Mouse (Mus musculus) liver, embryonic 16.5 days (tissue): Measurements from ENCODE around the gene Erbb4. TPM values are rescaled to one million over a fixed set of nuclear protein-coding genes. Genes with fewer than 3 reads are reported as not detected.
"Not testable (repeated sequence)": the region's sequence is repeated elsewhere in the genome, so short reads cannot be mapped to it uniquely, and the experiment has no call there.

Experiments
- ATAC-seq: fragments of 200-750 bp; cut with Nextera tagmentation; 2 replicates; pipeline ENCODE4 v1.8.0; 2017; ENCODE audit warnings: low read depth, mild to moderate bottlenecking, moderate number of reproducible peaks, moderate library complexity
- H3K27ac ChIP-seq: fragments of 300-500 bp; sonication (generic); 2 replicates; pipeline ENCODE4 v1.5.1; 2014; ENCODE audit warnings: mild to moderate bottlenecking, low read length
- H3K27me3 ChIP-seq: fragments of 300-500 bp; sonication (generic); 2 replicates; pipeline ENCODE4 v1.6.1; 2014; ENCODE audit warnings: low read depth, low read length, mixed read lengths; ENCODE audit not compliant: control insufficient read depth, insufficient read depth
- H3K36me3 ChIP-seq: fragments of 300-500 bp; sonication (generic); 2 replicates; pipeline ENCODE4 v1.6.1; 2014; ENCODE audit warnings: mild to moderate bottlenecking; ENCODE audit not compliant: control insufficient read depth, insufficient read depth
- H3K4me1 ChIP-seq: fragments of 300-500 bp; sonication (generic); 2 replicates; pipeline ENCODE4 v1.6.1; 2014; ENCODE audit warnings: low read depth, low read length, mixed read lengths; ENCODE audit not compliant: control insufficient read depth
- H3K4me2 ChIP-seq: fragments of 300-500 bp; sonication (generic); 2 replicates; pipeline ENCODE4 v1.6.1; 2014; ENCODE audit warnings: low read depth, low read length, mixed read lengths
- H3K4me3 ChIP-seq: fragments of 300-500 bp; sonication (generic); 2 replicates; pipeline ENCODE4 v1.5.1; 2014; ENCODE audit warnings: low read depth, mild to moderate bottlenecking, low read length
- H3K9ac ChIP-seq: fragments of 300-500 bp; sonication (generic); 2 replicates; pipeline ENCODE4 v1.6.1; 2014; ENCODE audit warnings: low read depth, low read length
- H3K9me3 ChIP-seq: fragments of 300-500 bp; sonication (generic); replicated peaks from 2 replicates; pipeline ENCODE4 v1.6.1; 2016; ENCODE audit warnings: low read length; ENCODE audit not compliant: control insufficient read depth
- WGBS: fragments of 180-500 bp; shearing (Covaris S2); extraction: QIAGEN DNeasy Blood & Tissue Kit; methylation state at CpG from one replicate; pipeline ENCODE4 v1.1.7; 2014; ENCODE audit not compliant: insufficient replicate concordance; 5-methylcytosine and 5-hydroxymethylcytosine counted together
- polyA plus RNA-seq: library from polyadenylated mRNA; unstranded; fragments of >200 nt; fragmentation: Nextera tagmentation; extraction: Ambion mirVana; gene quantifications from 2 replicates; pipeline ENCODE4 v1.2.1, GENCODE M21; 2015

Erbb4 gene
- polyA plus RNA-seq, 1 experiment from 2014 or later, result not detected

DNA sequence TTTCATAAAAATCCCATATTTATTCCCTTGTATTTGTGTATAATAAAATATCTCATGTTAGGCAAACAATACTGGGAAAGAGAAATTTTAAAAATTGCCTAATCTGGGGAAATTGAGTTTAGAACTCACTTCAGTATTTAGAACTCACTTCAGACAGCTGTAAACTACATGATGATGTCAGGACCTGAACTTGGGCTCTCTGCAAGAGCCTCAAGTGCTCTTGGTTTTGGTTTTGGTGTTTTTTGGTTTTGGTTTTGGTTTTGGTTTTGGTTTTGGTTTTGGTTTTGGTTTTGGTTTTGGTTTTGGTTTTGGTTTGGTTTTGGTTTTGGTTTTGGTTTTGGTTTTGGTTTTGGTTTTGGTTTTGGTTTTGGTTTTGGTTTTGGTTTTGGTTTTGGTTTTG lies 341.8 kb downstream of the Erbb4 start:
- ATAC-seq, H3K4me2 ChIP-seq: not testable (repeated sequence)

DNA sequence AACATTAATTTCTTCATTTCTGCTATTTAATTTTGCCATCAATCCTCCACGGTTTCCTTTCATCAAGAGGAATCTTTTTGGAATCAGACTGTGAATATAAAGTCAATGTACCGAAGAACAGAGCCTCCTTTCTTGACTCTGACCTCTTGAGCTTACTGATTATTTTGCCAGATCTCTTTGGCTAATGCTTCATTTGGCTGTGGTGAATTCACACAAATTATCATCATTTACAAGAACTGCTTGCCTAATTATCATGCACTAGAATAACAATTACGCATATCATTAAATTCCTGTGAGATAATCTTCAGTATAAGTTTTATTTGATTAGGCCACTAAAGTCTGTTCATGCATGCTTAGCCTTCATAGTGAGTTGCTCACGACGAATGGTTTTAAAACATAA lies 345.4 kb downstream of the Erbb4 start:
- Histone ChIP-seq H3K9ac (no peak overlapping the region), H3K36me3 (no peaks in the 10 kb centered on the region), H3K4me3 (no peak overlapping the region), H3K4me1 (no peaks in the 10 kb centered on the region), H3K27ac (no peak overlapping the region), H3K4me2 (no peak overlapping the region), H3K27me3 (no peaks in the 10 kb centered on the region), H3K9me3 (no peaks in the 10 kb centered on the region)
- WGBS, result 66% methylated on average over 5 of the region's 5 CpGs
- no peak for ATAC-seq

More for the DNA sequence above, 341.8 kb downstream of the Erbb4 start:
- not testable (repeated sequence) for H3K27ac ChIP-seq, H3K4me1 ChIP-seq, H3K27me3 ChIP-seq, H3K9ac ChIP-seq, H3K36me3 ChIP-seq, H3K4me3 ChIP-seq, H3K9me3 ChIP-seq

DNA sequence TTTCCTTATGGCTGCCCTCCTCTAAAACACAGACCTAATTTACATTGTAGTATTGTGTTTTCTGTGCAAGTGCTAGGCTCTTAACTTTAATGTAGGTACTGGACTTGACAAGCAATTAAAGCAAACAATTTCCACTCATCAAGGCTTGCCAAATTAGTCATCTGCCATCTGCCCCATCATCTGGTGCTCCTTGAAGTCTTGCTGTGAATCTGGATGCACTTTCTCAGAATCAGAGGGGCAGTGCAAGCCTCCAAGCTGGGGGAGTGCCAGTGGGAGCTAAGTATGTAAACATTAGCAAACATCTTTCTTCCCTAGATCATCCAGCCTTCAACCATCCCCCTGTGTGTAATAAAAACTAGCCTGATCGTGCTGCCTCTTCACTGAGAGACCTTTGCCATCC lies 358.9 kb downstream of the Erbb4 start:
- H3K9me3 ChIP-seq, result no peaks in the 10 kb centered on the region
- ATAC-seq, result no peak
- no peak overlapping the region for H3K27ac ChIP-seq
- no peak overlapping the region for H3K4me2 ChIP-seq
- 32% methylated on average over 1 of the region's 1 CpGs for WGBS
- H3K4me3 ChIP-seq, result no peak overlapping the region
- no peaks in the 10 kb centered on the region for H3K27me3 ChIP-seq
- H3K9ac ChIP-seq, result no peak overlapping the region
- no peaks in the 10 kb centered on the region for H3K36me3 ChIP-seq
- H3K4me1 ChIP-seq, result no peaks in the 10 kb centered on the region

DNA sequence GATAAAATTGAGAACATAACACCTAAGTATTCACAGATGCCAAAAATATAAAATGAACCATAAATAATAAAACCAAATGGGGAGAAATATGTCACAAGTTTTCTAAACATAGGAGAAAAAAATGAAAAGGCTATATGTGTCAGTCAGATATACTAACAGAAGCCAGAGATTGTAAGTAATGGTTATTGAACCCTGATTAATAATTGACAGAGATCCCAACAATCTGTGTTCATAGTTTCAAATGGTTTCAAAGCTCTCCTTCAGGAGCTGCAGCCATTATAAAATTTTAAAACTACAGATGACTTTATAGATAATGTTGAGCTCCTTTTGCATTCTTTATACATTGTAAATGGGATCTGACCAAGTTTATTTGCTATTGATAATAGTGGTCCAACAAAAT lies 426.4 kb downstream of the Erbb4 start:
- no peak for ATAC-seq
- H3K4me1 ChIP-seq, result no peaks in the 10 kb centered on the region
- no peaks in the 10 kb centered on the region for H3K9me3 ChIP-seq
- H3K36me3 ChIP-seq, result no peaks in the 10 kb centered on the region
- H3K4me3 ChIP-seq, result no peak overlapping the region
- no peaks in the 10 kb centered on the region for H3K27me3 ChIP-seq
- no peak overlapping the region for H3K4me2 ChIP-seq
- no peak overlapping the region for H3K9ac ChIP-seq
- H3K27ac ChIP-seq, result no peak overlapping the region

DNA sequence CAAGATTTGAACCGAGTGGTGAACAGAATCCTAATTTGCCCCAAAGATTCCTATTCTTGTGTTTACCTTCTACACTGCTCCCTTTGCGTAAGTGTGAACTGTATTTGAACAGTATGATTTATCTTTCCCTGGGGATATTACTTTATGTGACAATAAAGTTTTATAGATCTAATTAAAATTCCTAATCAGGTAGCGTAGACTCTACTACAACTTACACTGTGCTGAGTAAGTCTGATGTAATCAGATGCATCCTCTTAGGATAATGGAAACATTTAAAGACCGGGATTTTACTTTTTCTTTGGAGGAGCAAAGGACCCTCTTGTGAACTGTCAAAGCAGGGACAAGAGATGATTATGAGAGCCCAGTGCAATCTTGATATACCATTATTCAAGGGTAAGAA lies 433.2 kb downstream of the Erbb4 start:
- WGBS, result 68% methylated on average over 4 of the region's 4 CpGs
- Histone ChIP-seq H3K9ac (no peak overlapping the region), H3K4me2 (no peak overlapping the region), H3K27ac (no peak overlapping the region), H3K27me3 (no peaks in the 10 kb centered on the region), H3K36me3 (no peaks in the 10 kb centered on the region), H3K4me1 (no peaks in the 10 kb centered on the region), H3K4me3 (no peak overlapping the region), H3K9me3 (no peaks in the 10 kb centered on the region)
- no peak for ATAC-seq

DNA sequence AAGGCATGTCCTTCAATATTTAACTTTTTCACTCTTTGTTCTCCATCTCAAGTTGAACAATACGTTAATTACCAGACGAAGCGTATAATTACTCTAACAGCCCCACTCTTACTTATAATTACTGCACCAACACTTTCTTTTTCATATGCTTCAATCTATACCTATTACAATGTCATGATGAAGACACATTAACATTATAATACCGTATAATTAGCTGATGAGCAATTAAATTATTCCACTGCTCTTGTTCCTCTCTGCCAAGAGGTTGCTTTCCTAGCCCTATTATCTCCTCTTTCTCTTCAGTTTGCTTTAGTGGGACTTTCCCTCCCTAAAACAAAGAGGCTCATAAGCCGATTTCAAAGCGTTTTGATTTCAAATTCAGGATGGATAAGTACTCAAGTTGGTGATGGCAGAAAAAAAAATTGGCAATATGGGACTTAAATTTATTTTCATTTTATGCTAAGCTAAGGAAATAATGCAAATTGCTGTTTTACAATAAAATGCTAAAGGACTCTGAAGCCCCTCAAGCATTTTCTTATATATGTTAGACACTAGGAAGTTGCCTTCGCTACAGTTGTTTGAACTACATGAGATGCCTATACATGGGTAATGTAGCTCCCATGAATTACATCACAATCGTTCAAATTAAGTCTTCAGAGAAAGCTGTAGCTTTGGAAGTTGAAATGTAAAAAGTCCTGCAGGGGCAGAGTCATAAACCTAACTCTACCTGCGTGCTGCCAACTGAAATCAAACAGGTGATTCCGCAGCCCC lies 440.8 kb downstream of the Erbb4 start:
- H3K9me3 ChIP-seq, result no peaks in the 10 kb centered on the region
- no peaks in the 10 kb centered on the region for H3K36me3 ChIP-seq
- H3K4me1 ChIP-seq, result no peaks in the 10 kb centered on the region
- no peak overlapping the region for H3K4me3 ChIP-seq
- H3K9ac ChIP-seq, result no peak overlapping the region
- H3K27me3 ChIP-seq, result no peaks in the 10 kb centered on the region
- H3K27ac ChIP-seq, result no peak overlapping the region
- H3K4me2 ChIP-seq, result no peak overlapping the region
- 63% methylated on average over 10 of the region's 10 CpGs for WGBS
- ATAC-seq, result no peak

DNA sequence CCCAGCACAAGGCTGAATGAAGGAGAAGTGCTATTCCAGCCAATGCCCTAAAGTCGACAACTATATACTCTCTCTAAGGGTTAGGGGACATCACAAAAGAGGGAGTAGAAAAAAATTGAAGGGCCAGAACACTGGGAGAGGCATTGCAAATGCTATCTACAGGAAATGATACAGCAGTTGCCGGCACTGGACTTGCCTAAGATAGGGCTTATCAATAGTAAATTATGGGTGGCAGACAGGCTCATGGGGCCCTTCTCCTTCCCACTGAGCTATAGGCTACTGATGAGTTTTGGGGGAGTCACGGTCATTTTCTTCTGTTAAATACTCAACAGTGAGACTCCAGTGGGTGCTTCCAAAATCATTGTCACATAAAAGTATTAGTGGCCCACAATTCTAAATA lies 517.4 kb downstream of the Erbb4 start:
- no peak overlapping the region for H3K9ac ChIP-seq
- no peak overlapping the region for H3K27ac ChIP-seq
- H3K4me1 ChIP-seq, result no peaks in the 10 kb centered on the region
- peak; percentile 67 for ATAC-seq
- no peaks in the 10 kb centered on the region for H3K27me3 ChIP-seq
- H3K4me2 ChIP-seq, result no peak overlapping the region
- H3K9me3 ChIP-seq, result no peaks in the 10 kb centered on the region
- H3K4me3 ChIP-seq, result no peak overlapping the region
- H3K36me3 ChIP-seq, result no peaks in the 10 kb centered on the region
- 36% methylated on average over 3 of the region's 3 CpGs for WGBS

DNA sequence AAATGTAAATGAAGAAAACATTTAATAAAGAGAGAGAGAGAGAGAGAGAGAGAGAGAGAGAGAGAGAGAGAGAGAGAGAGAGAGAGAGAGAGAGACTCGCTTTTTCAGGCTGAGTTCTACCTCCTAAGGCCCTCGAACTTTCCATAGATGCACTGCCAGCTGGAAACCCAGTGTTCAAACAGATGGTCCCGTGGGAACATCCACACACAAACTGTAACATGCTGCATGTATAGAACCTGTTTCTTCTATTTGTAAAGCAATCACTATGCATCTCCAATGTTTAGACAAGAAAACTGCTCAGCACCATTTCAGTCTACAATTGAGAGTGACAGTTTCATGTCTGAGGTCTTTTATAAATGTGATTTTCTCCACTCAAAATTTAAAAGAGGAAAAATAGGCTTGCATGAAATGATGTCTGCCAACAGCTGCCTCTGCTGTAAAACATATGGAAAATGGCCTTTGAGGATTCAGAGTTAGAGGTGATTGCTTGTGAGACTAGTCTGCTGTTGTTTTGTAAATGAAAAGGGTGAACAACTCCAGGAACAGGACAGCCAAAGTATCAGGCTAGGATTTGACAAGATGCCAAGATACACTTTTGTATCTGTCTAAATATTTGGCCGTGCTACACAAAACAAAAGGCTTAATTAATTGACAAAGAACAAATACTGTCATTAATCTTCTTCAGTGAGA lies 533.9 kb downstream of the Erbb4 start:
- ATAC-seq, result no peak
- no peaks in the 10 kb centered on the region for H3K27me3 ChIP-seq

DNA sequence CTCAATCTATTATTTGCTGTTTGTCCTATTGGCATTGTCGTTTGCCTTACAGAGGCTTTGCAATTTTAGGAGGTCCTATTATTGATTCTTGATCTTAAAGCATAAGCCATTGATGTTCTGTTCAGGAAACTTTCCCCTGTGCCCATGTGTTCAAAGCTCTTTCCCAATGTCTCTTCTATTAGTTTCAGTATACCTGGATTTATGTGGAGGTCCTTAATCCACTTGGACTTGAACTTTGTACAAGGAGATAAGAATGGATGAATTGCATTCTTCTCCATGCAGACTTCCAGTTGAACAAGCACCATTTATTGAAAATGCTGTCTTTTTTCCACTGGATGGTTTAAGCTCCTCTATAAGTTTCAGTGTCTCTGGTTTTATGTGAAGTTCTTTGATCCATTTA lies 536.9 kb downstream of the Erbb4 start:
- WGBS, result 39% methylated on average over 1 of the region's 1 CpGs
- Histone ChIP-seq H3K4me3 (no peak overlapping the region), H3K27ac (no peak overlapping the region), H3K36me3 (no peaks in the 10 kb centered on the region), H3K4me1 (no peaks in the 10 kb centered on the region), H3K9me3 (no peaks in the 10 kb centered on the region), H3K27me3 (no peaks in the 10 kb centered on the region), H3K4me2 (no peak overlapping the region), H3K9ac (no peak overlapping the region)
- no peak for ATAC-seq

More for the DNA sequence above, 533.9 kb downstream of the Erbb4 start:
- Histone ChIP-seq H3K27ac (no peak overlapping the region), H3K9ac (no peak overlapping the region), H3K4me1 (no peaks in the 10 kb centered on the region), H3K36me3 (no peaks in the 10 kb centered on the region), H3K4me2 (no peak overlapping the region), H3K4me3 (no peak overlapping the region), H3K9me3 (no peaks in the 10 kb centered on the region)
- WGBS, result 45% methylated on average over 4 of the region's 4 CpGs
